Mouse (Mus musculus) CD4-positive naive resting alpha-beta T cell, adult 76 days (primary cell): Measurements from ENCODE around the gene Tpte. TPM values are rescaled to one million over a fixed set of nuclear protein-coding genes. Genes with fewer than 3 reads are reported as not detected.

ENCODE experiments used
- total RNA-seq: library from RNA; stranded (reverse); gene quantifications from one replicate; pipeline ENCODE4 v1.2.4, GENCODE M21; 2023

Gene Tpte
- not detected for total RNA-seq

DNA sequence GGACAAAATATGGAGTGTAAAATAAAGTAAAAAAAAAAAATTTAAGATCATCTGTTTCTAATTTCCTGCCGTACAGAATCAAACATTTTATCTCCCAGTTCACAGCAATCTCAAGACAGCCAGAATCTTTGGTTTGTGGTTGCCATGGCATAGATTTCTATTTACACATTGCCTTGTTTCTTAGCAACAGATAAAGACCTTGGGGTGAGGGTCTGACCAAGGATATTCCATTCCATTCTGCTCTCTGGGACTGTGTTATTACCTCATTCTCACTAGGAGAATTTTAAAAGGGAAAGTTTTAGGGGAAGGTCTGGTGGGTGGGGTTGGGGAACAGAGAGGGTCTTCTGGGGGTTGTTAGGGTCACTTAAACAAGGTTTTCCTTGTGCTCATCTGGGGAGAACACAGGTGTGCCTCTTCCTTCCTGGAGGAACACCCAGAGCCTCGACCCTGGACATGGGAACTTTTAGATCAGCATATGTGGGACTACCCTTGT lies at the start of gene Tpte:
Gene Tpte (plus strand): TSS at position 443 of the 493 bp plus-strand sequence.

DNA sequence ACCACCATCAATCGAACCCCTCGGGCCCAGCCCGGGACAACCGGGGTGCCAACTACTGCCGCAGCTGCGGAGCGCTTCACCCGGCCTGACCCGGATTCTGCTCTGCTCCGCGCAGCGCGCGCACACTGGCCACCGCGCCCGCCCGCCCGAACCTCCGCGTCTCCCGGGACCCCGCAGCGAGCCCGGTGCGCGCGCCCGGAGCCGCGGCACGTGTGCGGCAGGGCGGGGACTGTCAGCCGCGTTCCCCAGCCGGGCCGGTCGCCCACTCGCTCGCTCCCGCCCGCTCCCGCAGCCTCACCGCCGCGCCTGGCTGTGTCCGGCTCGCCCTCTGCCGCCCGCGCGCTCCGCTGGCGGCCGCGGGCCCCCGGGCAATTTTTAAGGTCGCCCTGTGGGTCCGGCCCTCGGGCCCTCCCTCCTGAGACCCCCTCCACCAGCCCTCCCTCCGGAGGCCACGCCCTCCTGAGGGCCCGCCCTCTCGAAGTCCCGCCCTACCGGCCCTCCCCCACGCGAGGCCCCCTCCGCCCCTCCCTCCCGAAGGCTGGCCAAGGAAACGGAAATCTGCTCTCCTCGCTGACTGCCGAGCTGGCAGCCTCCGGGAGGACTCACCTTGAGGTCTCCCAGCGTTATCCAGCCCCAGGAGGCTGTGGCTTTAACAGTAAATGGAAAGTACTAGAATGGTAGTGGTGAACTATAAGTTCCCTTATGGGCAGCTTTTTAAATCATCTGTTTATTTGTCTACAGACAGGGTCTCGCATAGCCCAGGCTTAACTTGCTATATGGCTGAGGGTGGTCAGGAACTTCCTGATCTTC lies 115.1 kb downstream of the Tpte start, which contains the start of gene Slc25a15:
Gene Slc25a15 (minus strand): TSS at position 456 of the 810 bp plus-strand sequence.

DNA sequence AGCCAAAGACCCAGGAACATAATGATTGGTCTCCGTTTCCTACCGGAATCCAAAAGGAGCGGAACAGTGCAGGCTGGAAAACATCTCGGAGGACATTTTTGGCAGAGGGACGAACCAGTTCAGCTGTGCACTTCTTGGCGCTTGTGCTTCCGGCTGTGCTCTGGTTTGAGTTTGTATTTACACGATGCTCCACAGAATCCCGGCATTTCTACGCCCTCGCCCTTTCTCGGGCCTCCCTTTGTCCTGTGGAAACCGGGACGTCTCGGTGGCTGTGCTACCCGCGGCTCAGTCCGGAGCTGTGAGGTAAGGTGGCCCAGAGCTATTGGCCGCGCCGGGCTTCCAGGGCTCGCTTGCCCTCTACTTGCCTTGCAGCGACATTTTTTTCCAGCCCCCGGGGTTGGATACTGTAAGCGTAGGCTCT lies 128.1 kb downstream of the Tpte start, which contains the start of gene Mrps31:
Gene Mrps31 (plus strand): TSS at position 80 of the 421 bp plus-strand sequence.

Other genes starting within 250 kb of the Tpte start
- 0.23 TPM for gene Atp7b, start 223.1 kb upstream of the Tpte start, total RNA-seq
- 21.7 TPM for gene Alg11, start 222.7 kb upstream of the Tpte start, total RNA-seq
- not detected for gene Nek5, start 158.4 kb upstream of the Tpte start, total RNA-seq
- gene Nek3, start 117.0 kb upstream of the Tpte start, total RNA-seq, result 4.0 TPM
- gene Ckap2, start 97.6 kb upstream of the Tpte start, total RNA-seq, result 3.2 TPM
- gene Vps36, start 90.6 kb upstream of the Tpte start, total RNA-seq, result 23.8 TPM
- gene Thsd1, start 56.1 kb upstream of the Tpte start, total RNA-seq, result 0.64 TPM
- 5.1 TPM for gene Slc25a15, start 115.2 kb downstream of the Tpte start, total RNA-seq
- 13.4 TPM for gene Mrps31, start 127.9 kb downstream of the Tpte start, total RNA-seq